Mouse (Mus musculus) CH12.LX (cell line): ENCODE data around the gene Prkcb. TPM values are rescaled to one million over a fixed set of nuclear protein-coding genes. Genes with fewer than 3 reads are reported as not detected.

Experiments
- DNase-seq: peaks from one replicate; pipeline ENCODE4 v3.0.0-alpha.2; 2013; ENCODE audit errors: extremely low read depth
- H3K27ac ChIP-seq: 2 replicates; pipeline ENCODE4 v1.5.1; 2012; ENCODE audit warnings: low read depth, mild to moderate bottlenecking, control low read depth, moderate library complexity; ENCODE audit not compliant: insufficient read depth
- H3K27me3 ChIP-seq: replicated peaks from 2 replicates; pipeline ENCODE3; 2012; ENCODE audit warnings: inconsistent platforms
- H3K36me3 ChIP-seq, 2 experiments: replicated peaks in 1 of 2; 2 replicates each; pipeline versions ENCODE3 to v1.6.1; 2012; ENCODE audit warnings: inconsistent platforms in 1 of 2, low read length in 1 of 2, mild to moderate bottlenecking in 1 of 2, mixed read lengths in 1 of 2, moderate library complexity in 1 of 2; ENCODE audit not compliant: control insufficient read depth in 1 of 2, insufficient read depth in 1 of 2
- H3K4me1 ChIP-seq, 2 experiments: 2 replicates each; pipeline ENCODE4 v1.6.1; 2012; ENCODE audit warnings: inconsistent platforms in 1 of 2, moderate library complexity in 1 of 2; ENCODE audit not compliant: insufficient read depth in 2 of 2, control insufficient read depth in 1 of 2
- H3K4me2 ChIP-seq: 2 replicates; pipeline ENCODE4 v1.6.1; 2012; ENCODE audit warnings: low read depth, mild to moderate bottlenecking, control low read depth; ENCODE audit not compliant: poor library complexity, insufficient read depth, severe bottlenecking
- H3K4me3 ChIP-seq, 3 experiments: fragments of 150-350 bp in 1 of 3; sonication (generic) in 1 of 3; replicated peaks in 1 of 3; 2 replicates each; pipeline versions ENCODE3 to v1.5.1; 2011 to 2012; ENCODE audit warnings: low read depth in 2 of 3, low read length in 2 of 3, mild to moderate bottlenecking in 2 of 3, moderate library complexity in 2 of 3, control low read depth in 1 of 3, improper control_type of control experiment in 1 of 3, inconsistent platforms in 1 of 3, mixed read lengths in 1 of 3; ENCODE audit not compliant: poor library complexity in 1 of 3
- H3K79me2 ChIP-seq: replicated peaks from 2 replicates; pipeline ENCODE4 v1.6.1; 2012; ENCODE audit warnings: mild to moderate bottlenecking, moderate library complexity; ENCODE audit not compliant: control insufficient read depth, poor library complexity, insufficient read depth, severe bottlenecking; ENCODE audit errors: extremely low read depth
- H3K9ac ChIP-seq: 2 replicates; pipeline ENCODE4 v1.6.1; 2012; ENCODE audit warnings: low read depth, mild to moderate bottlenecking, control low read depth, moderate library complexity; ENCODE audit not compliant: insufficient read depth
- H3K9me3 ChIP-seq: replicated peaks from 2 replicates; pipeline ENCODE3; 2012; ENCODE audit warnings: low read length, inconsistent platforms, mixed read lengths
- BHLHE40 ChIP-seq: IDR thresholded peaks from 2 replicates; pipeline ENCODE4 v1.6.1; 2011; ENCODE audit warnings: mild to moderate bottlenecking, low read depth, low read length, improper control_type of control experiment
- CHD1 ChIP-seq: IDR thresholded peaks from 2 replicates; pipeline ENCODE4 v1.6.1; 2012; ENCODE audit warnings: low read depth, low read length, improper control_type of control experiment, inconsistent platforms
- CHD2 ChIP-seq: IDR thresholded peaks from 2 replicates; pipeline ENCODE4 v1.6.1; 2011; ENCODE audit warnings: low read length, improper control_type of control experiment
- EP300 ChIP-seq: IDR thresholded peaks from 2 replicates; pipeline ENCODE4 v1.6.1; 2011; ENCODE audit warnings: low read length, improper control_type of control experiment
- ETS1 ChIP-seq: conservative IDR thresholded peaks from 2 replicates; pipeline ENCODE4 v1.6.1; 2012; ENCODE audit warnings: low read depth, mild to moderate bottlenecking, inconsistent platforms, low read length, improper control_type of control experiment, moderate library complexity
- GABPA ChIP-seq: IDR thresholded peaks from 2 replicates; pipeline ENCODE4 v1.6.1; 2012; ENCODE audit warnings: low read depth, low read length, improper control_type of control experiment, inconsistent platforms; ENCODE audit not compliant: insufficient replicate concordance
- IRF4 ChIP-seq: IDR thresholded peaks from 2 replicates; pipeline ENCODE4 v1.6.1; 2014; ENCODE audit warnings: low read depth, mild to moderate bottlenecking, inconsistent platforms, low read length, improper control_type of control experiment
- JUN ChIP-seq: IDR thresholded peaks from 2 replicates; pipeline ENCODE4 v1.6.1; 2011; ENCODE audit warnings: low read depth, mild to moderate bottlenecking, low read length, improper control_type of control experiment, moderate library complexity; ENCODE audit not compliant: insufficient read depth
- JUND ChIP-seq: conservative IDR thresholded peaks from 2 replicates; pipeline ENCODE4 v1.6.1; 2011; ENCODE audit warnings: low read depth, low read length, improper control_type of control experiment
- KAT2A ChIP-seq: IDR thresholded peaks from 2 replicates; pipeline ENCODE4 v1.6.1; 2012; ENCODE audit warnings: low read length, improper control_type of control experiment, inconsistent platforms; ENCODE audit not compliant: insufficient replicate concordance
- MAFK ChIP-seq: IDR thresholded peaks from 2 replicates; pipeline ENCODE4 v1.6.1; 2011; ENCODE audit warnings: low read length, improper control_type of control experiment; ENCODE audit not compliant: insufficient replicate concordance
- MAX ChIP-seq: IDR thresholded peaks from 2 replicates; pipeline ENCODE4 v1.6.1; 2011; ENCODE audit warnings: low read length, improper control_type of control experiment
- MEF2A ChIP-seq: IDR thresholded peaks from 2 replicates; pipeline ENCODE4 v1.6.1; 2014; ENCODE audit warnings: low read depth, mild to moderate bottlenecking, inconsistent platforms, low read length, improper control_type of control experiment, borderline replicate concordance
- MXI1 ChIP-seq: IDR thresholded peaks from 2 replicates; pipeline ENCODE4 v1.6.1; 2011; ENCODE audit warnings: mild to moderate bottlenecking, low read depth, low read length, improper control_type of control experiment
- NELFE ChIP-seq: IDR thresholded peaks from 2 replicates; pipeline ENCODE4 v1.6.1; 2011; ENCODE audit warnings: low read depth, low read length, improper control_type of control experiment
- POLR2AphosphoS2 ChIP-seq: IDR thresholded peaks from 2 replicates; pipeline ENCODE4 v1.6.1; 2011; ENCODE audit warnings: low read depth, low read length, improper control_type of control experiment
- RAD21 ChIP-seq: IDR thresholded peaks from 2 replicates; pipeline ENCODE4 v1.6.1; 2011; ENCODE audit warnings: low read depth, mild to moderate bottlenecking, low read length, improper control_type of control experiment, moderate library complexity
- SMC3 ChIP-seq: IDR thresholded peaks from 2 replicates; pipeline ENCODE4 v1.6.1; 2011; ENCODE audit warnings: low read depth, low read length, improper control_type of control experiment
- TBP ChIP-seq: conservative IDR thresholded peaks from 2 replicates; pipeline ENCODE4 v1.6.1; 2011; ENCODE audit warnings: low read depth, low read length, improper control_type of control experiment
- TCF12 ChIP-seq: IDR thresholded peaks from 2 replicates; pipeline ENCODE4 v1.6.1; 2014; ENCODE audit warnings: low read depth, mild to moderate bottlenecking, inconsistent platforms, low read length, improper control_type of control experiment
- ZKSCAN1 ChIP-seq: IDR thresholded peaks from 2 replicates; pipeline ENCODE4 v1.6.1; 2012; ENCODE audit warnings: low read depth, inconsistent platforms, low read length, improper control_type of control experiment, borderline replicate concordance
- ZNF384 ChIP-seq: IDR thresholded peaks from 2 replicates; pipeline ENCODE4 v1.6.1; 2012; ENCODE audit warnings: low read depth, low read length, improper control_type of control experiment, inconsistent platforms
- dilution Hi-C: fragments of 300-500 bp; cut with MboI; formaldehyde crosslinking; loops from 2 replicates; pipeline ENCODE4 v1.14.3; 2020; ENCODE audit warnings: low sequenced_read_pairs; ENCODE audit not compliant: extremely low pct_unique_long_range_greater_than_20kb, extremely low pct_ligation_motif_present
- in situ Hi-C: fragments of 300-500 bp; cut with MboI; formaldehyde crosslinking; loops from 3 replicates; pipeline ENCODE4 v1.14.3; 2019; ENCODE audit warnings: low sequenced_read_pairs, low pct_ligation_motif_present, low pct_unique_long_range_greater_than_20kb, mixed read lengths
- polyA plus RNA-seq: library from polyadenylated mRNA; unstranded; fragments of >175 nt; gene quantifications from 2 replicates; pipeline ENCODE4 v1.2.1, GENCODE M21; 2012; ENCODE audit warnings: low read depth; ENCODE audit not compliant: insufficient read length
- total RNA-seq, 2 experiments: library from RNA; depleted of rRNA; stranded (reverse); fragments of 300-350 nt in 1 of 2; fragments of >200 nt in 1 of 2; gene quantifications; 2 replicates each; pipeline ENCODE4 v1.2.3; 2012 to 2014

The Prkcb gene
- total and polyA plus RNA-seq, 3 experiments: 323 to 463 (median 337) TPM

GRCm38 (mm10) chr7:122322038-122322690 is 33.6 kb downstream of the Prkcb start:
- H3K4me2 ChIP-seq: no peak overlapping the region
- in situ Hi-C loops (no loop called here), dilution Hi-C loops (no loop called here)
- peaks cover 13% of the 10 kb centered on the region for H3K9me3 ChIP-seq
- peaks cover 58 to 93% of the 10 kb centered on the region in 2 experiments for H3K4me1 ChIP-seq
- peaks cover 14 to 70% of the 10 kb centered on the region in 2 experiments for H3K36me3 ChIP-seq
- peaks cover 88% of the 10 kb centered on the region for H3K79me2 ChIP-seq
- H3K27ac ChIP-seq: peak overlapping the region; percentile 90
- no peaks in the 10 kb centered on the region for H3K27me3 ChIP-seq
- TF ChIP-seq SMC3 (no peak), ZNF384 (no peak), JUND (no peak), RAD21 (no peak), CHD2 (no peak), KAT2A (no peak), GABPA (no peak), NELFE (no peak), ZKSCAN1 (no peak), POLR2AphosphoS2 (no peak), CHD1 (no peak)
- H3K4me3 ChIP-seq: no peak overlapping the region
- H3K9ac ChIP-seq: no peak overlapping the region
- DNase-seq: no peak

GRCm38 (mm10) chr7:122327942-122328341 is 39.4 kb downstream of the Prkcb start:
- peak overlapping the region; percentile 43 for H3K9ac ChIP-seq
- H3K4me3 ChIP-seq: no peak overlapping the region
- H3K4me1 ChIP-seq: peaks cover 50 to 97% of the 10 kb centered on the region in 2 experiments
- H3K36me3 ChIP-seq: peaks cover 5 to 78% of the 10 kb centered on the region in 2 experiments
- H3K27ac ChIP-seq: peak overlapping the region; percentile 94
- peaks cover 80% of the 10 kb centered on the region for H3K79me2 ChIP-seq
- TF ChIP-seq MAFK (peak; percentile 24; the same call in 1 of the 2 replicates), JUND (peak; percentile 47; the same call in 1 of the 2 replicates), TCF12 (peak; percentile 73), RAD21 (no peak), TBP (peak; percentile 74), MXI1 (no peak), MAX (peak; percentile 42; the same call in 1 of the 2 replicates), MEF2A (peak; percentile 70), JUN (peak; percentile 41; the same call in 1 of the 2 replicates), EP300 (peak; percentile 88), ETS1 (peak; percentile 82), ZNF384 (no peak), IRF4 (peak; percentile 75), BHLHE40 (peak; percentile 58; the same call in 1 of the 2 replicates)
- no peaks in the 10 kb centered on the region for H3K9me3 ChIP-seq
- no peaks in the 10 kb centered on the region for H3K27me3 ChIP-seq
- in situ Hi-C loops: no loop called here
- H3K4me2 ChIP-seq: peak overlapping the region; percentile 77
- dilution Hi-C loops: no loop called here
- DNase-seq: peak; percentile 90
